Mouse (Mus musculus): ENCODE measurements at regions not wholly inside any gene's neighbourhood (a gene's known extent, or its start where the extent isn't known, plus 50 kb on each side); places are given as distances from the start of the nearest gene placed in this dataset.
"Not testable (repeated sequence)": the region's sequence is repeated elsewhere in the genome, so short reads cannot be mapped to it uniquely, and the experiment has no call there.

DNA sequence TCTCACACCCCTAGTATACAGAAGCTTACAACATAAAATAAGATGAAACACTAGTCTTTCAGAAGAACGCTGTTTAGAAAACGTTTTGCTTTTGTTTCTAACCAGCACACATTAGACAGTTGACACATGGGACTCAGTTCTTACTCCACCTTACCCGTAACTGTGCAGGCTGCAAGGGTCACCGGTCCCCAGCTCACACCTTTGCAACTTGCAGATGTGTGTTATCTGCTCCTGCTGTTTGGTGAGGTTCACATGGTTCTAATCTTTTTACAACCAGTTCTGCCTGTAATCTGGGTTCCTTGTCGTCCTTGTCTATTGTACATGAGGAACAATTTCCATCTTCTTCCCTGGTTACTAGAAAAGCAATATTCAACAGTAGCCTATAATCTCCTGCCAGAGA lies 135.1 kb upstream of the Cdk6 start:
- TF ChIP-seq POLR2A (IDR thresholded peaks at IDR 0.05; ENCODE audit: low read depth, low read length); CTCF (IDR thresholded peaks at IDR 0.05; ENCODE audit: extremely low read depth, insufficient read depth, insufficient read length, insufficient replicate concordance): not testable (repeated sequence)
